Mouse (Mus musculus) right cerebral cortex, adult 2 months (tissue): ENCODE results near the gene Acad8.

ENCODE experiments used
- DNase-seq, 2 experiments: peaks; one replicate each; pipeline ENCODE4 v3.0.0; 2021 to 2022; ENCODE audit warnings: low spot score in 2 of 2

Acad8 gene

DNA sequence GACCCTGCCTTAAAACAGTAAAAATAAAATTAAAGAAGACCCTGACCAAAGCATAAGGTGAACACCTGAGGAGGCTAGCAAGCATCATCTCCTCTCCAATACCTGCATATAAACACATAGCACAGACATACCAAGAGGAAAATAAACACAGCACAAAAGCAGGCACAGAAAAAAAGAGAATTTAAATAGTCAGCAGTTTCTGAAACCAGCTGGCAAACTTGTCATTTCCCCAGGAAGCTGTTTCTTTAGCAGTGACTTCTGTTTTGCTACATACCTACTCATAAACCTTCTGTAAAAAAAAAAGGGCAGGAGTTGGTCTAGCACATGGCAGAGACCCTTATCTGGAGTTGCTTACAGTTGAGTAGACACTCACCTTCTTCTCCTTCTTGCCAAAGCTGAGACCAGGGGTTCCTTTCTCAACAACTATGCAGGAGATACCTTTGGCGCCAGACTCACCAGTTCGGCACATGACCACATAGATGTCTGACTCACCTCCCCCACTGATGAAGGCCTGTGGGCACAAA lies 14.2 kb downstream of the Acad8 start:
- DNase-seq, result no peak

DNA sequence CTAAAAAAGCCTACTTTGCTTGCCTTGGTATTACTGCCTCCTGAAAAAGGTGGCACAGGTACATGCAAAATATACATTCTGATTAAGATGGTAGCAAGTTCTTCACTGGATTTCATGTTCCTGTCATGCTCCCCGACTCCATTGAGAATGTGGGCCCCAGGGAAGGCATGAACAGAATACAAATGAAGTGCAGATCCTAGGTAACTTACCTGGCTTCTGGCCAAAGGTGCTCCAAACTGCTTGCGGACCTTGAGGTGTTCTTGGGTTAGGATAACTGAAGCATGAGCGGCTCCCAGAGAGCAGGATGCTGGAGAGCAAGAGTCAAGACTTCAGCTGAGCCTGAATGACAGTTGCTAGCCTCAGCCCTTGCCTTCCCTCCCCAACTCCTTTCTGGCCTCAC lies 20.6 kb downstream of the Acad8 start:
- DNase-seq, result no peak

DNA sequence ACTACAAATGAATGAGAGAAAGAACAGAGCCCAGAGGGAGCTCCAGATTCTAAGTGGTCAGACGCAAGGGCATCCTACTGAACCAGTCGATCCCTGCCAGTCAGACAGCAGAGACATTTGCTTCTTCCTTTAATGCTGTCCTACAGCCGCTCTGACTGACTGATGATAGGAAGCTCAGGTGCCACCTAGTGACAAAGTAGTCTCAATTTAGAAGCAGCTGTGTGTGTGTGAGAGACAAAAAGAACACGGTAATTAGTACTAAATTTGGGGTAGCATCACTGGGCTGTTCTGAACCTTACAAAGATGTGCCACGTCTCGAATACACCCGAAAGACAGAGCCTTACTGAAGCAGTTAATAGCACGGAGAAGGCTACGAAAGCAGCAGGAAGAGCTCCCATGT lies 21.6 kb downstream of the Acad8 start:
- DNase-seq, result no peak

DNA sequence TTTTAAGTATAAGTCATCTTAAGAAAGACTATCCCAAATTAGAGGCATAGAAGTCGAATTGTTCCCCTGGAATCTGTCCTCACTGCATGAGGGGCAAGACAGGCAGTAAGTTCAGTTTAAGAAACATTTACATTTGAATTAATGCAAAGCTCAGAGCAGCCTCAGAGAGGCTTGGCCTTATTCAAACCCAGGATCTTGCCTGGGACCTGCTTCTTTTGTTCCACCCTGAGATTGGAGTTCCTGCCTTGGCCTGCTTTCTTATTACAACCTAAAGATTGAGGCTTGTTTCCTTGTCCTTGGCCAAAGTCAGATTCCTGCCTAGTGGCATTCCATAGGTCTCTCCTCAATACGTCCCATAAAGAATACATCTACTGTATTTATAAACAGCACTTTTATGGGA lies 51.6 kb downstream of the Acad8 start:
- no peak for DNase-seq

DNA sequence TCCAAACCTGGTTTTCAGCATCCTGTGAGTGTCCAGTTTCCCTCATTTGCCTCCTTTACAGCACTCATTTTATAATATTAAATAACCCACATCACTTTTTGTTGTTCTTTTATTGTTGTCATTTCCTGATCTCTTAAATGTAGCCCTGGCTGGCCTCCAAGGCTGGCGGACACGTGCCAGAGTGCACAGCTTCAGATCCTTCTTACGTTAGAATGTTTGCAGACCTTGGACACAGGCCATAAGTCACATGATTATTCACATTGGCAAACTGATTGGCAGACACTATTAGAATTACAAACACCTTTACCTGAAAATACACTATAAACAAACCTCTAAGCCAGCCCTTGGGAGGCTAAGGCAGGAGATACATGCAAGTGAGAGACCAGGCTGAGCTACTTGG lies 75.2 kb downstream of the Acad8 start:
- DNase-seq, result no peak
